Mouse (Mus musculus) urinary bladder, adult 18-20 months (tissue): ENCODE data around the gene Traf6.
"Not testable (repeated sequence)": the region's sequence is repeated elsewhere in the genome, so short reads cannot be mapped to it uniquely, and the experiment has no call there.

Experiments
- DNase-seq, 2 experiments: peaks; one replicate each; pipeline ENCODE4 v3.0.0; 2022; ENCODE audit warnings: low spot score in 2 of 2, mixed read lengths in 2 of 2

The Traf6 gene

DNA sequence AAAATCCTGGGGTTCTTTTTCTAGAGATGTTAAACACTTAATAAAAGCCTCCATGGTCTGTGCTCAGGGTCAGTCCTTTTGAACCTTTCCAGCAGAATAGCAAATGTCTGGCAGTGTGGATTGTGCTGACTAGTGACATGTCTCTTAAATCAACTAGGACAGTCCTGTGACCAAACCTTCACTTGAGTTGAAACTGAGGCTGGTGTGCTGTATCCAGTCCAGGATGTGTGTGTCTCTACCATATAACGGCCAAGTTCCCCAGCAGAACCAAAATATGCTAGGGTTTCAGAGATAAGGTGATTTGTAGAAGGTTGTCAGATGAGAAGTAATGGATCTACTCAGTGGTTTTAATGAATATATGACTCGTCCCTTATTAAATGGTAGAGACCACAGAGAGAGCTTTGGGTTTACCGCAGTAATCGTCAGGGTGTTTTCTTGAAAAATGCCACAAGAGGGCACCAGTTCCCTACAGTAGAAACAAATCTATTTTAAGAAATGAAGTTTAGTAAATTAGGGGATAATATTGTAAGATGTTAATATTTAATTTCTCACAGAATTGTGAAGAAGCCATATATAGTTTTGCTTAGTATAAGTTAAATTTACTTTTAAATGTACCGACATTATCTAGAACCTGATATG, 15.5 kb downstream of the Traf6 start:
- DNase-seq, result no peak

DNA sequence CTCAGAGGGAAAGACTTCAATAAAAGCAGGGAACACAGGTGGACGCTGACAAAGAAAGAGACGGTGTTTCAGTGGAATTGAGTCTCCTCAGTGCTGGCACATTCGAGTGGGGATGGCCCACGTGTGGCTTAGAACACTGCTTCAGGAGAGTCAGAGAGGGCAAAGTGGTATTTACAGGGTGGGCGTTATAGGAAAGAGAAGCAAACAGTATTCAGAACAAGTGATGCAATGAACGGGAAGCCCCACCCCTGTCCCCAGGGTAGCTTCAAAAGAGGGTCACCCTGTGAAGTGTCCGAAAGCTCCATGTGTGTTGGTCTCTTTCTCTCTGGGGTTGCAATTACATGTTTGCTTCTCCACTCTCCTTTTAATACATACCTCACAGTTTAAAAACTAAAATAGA, 17.4 kb downstream of the Traf6 start:
- DNase-seq, result no peak

DNA sequence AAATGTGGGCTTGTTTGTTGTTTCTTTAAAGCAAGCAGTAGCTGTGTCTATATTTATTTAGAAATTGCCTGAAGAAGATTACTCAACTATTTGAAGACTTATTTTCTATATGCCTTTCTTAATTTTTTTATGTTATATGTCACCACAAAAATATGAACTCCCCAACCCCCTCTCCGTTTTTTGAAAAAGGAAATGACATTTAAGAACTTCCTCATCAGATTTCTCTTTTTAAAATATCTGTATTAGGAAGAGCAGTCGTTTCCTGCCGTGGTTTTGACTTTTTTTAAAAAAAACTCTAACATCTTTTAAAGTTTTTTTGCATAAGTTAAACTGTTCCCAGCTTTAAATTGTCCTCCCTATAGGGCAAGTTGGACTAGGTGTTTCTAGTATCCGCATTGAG, 21.1 kb downstream of the Traf6 start:
- no peak for DNase-seq

DNA sequence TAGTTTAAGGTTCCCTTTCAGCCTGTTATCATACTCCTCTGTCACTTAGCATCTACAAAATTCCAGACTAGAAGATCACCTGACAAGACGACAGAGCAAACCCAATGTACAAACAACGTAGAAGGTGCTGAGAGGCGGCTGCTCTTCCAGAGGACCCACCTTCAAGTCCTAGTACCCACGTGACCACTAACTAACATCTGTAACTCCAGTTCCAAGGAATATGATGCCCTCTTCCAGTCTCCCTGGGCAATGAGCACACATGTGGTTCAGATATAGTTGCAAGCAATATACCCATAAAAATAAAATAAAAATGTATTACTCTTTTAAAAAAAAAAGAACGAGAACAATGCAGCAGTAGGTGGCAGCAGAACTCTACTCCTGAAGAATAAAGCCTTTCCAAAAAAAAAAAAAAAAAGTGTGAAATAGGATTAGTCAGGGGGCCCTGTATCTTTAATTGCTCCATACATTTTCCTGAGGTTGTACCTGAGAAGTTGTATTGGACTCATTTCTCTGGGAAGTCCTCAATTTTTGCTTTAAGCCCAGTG, 27.8 kb downstream of the Traf6 start:
- DNase-seq, result no peak

DNA sequence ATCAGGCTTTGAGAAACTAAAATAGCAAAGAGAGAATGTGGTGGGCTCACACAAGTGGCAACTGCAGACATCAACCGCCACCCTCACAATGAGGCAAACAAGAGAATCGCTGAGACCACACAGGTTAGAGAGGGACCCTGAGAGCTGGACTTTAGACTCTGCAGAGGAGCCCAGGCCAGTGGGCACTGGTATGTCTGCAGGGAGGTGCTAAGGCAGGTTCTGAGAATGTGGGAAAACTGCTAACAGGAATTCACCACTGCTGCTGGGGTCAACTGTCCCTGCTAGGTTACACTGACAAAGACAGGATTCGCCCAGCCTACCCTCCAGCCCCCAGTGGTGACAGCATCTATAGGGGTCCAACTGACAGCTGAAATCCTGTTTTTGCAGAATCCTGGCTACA, 33.4 kb downstream of the Traf6 start:
- DNase-seq, result no peak

DNA sequence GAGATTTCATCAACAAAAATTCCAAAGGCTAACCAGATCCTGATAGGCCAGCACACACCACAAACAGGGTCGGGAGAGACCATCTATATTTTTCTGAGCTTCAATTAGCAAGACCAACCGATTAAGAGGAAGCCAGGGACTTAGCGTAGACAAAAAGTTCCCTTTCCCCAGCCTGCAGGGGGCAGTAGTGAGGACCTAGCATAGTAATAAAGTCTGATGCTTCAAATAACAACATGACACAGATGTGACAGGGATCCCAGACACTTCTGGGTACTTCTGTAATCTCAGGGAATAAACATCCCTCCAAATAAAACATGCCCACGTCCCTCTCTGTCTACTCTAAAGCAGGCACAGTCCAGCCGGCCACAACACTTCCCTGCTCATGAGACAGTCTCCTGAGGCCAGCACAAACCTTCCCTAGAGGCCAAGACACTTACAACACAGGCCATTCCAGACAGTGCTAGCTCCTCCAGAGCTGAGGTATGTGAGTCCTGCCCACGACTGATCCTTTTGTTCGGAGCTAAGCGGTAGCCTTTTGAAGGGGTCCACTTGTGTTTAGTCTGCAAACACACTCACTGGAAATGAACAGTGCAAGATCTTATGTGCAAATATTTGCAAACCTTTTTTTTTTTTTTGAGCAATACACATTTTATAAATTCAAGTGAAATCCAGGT, 37.6 kb downstream of the Traf6 start:
- DNase-seq, result no peak

DNA sequence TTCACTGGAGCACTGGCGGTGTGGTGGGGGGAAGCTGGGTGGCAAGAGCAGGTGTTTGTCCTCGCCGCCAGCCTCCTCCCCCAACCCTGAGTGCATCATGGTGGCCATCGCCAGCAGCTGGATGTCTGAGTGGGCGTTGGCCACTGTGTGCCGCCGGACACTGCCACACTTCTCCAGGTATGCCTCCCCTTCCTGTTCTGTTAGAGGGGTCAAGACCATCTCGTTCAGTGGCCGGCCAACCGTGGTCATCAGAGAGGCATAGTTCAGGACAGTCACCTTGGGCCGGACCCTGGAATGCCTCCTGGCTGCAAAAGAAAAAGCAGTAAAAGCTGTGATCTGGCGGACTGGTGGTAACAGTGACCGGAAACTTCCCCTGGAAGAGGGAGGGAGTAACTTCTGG, 38.9 kb downstream of the Traf6 start:
- no peak for DNase-seq

DNA sequence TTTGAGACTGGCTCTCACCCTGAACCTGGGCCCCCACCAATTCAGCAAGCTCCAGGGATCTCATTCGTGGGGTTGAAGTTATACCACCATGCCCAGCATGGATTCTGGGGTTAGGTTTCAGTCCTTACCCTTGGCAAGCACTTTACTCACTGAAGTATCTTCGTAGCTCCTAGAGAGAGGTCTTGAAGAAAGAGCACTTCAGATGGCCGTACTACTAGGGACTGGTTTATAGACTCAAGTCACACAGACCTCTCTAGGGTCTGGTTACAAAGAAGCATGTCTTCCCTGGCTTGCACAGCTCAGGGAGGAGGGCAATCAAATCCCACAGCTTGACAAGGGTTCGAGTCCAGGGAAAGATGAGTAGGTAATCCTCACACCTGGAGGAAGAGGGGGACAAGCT, 43.6 kb downstream of the Traf6 start:
- no peak for DNase-seq

DNA sequence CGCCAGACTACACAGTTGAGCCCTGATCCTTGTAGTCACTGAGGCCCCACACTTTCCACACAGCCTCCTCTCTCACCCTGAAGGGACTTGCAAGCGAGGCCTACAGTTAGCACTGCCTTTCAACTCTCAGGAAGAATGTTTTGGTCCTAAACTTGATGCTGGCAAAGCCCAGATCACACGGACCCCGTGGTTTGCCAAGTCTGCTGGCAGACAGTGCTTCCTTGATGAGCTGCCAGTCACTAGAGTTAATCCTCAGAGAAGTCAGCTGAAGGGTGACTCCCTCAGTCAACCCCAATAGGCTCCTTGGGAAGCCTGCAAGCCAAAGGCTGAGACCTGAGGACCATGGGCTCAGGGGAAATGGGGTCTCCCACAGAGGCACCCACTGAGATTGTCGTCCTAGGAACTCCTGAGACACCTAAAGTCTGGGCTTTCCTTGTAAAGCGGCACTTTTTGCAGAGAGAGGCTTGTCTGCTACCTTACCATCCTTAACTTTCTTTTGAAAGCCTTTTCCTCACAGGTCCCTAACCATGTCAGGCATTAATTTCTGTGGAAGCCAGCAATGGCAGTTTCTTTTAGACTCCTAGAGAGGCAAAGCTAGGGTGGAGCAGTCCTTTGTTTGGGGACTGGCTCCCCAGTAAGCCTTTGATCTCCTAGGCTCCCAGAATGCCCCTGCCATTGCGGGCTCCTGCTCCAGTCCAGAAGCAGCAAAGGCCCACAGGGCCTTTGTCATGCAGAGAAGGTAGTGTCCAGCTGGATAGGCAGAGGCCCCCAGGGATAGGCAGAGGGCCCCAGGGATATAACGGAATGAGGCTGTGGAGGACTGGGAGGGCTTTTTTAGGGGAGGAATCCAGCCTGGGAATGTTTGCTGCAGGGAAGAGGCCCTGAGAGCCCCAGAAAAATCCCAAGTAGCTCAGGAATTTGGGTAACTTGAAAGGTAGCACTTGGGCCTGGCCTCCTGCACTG, 44.4 kb downstream of the Traf6 start:
- DNase-seq, result no peak

DNA sequence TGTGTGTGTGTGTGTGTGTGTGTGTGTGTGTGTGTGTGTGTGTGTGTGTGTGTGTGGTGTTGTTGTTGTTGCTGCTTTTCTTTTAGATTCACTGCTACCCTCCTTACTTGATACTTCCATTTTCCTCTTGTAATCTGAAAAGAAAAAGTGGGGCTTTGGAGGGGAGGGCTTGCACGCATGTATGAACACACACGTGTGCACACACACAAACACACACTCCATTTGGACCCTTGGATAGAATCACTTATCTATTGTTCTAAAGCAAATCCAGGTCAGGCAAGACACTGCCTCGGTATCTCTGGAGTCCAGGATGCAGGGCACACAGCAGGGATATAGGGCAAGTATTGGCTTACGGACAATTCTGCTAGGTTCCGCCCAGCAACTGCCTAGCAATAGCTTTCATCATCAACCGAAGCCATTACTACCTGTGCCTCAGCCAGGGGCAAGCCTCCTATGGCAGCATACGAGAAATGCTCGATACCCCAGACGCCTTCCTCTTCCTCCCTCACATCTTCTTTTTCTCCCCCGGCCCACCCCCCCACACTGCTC, 45.2 kb downstream of the Traf6 start:
- no peak for DNase-seq

DNA sequence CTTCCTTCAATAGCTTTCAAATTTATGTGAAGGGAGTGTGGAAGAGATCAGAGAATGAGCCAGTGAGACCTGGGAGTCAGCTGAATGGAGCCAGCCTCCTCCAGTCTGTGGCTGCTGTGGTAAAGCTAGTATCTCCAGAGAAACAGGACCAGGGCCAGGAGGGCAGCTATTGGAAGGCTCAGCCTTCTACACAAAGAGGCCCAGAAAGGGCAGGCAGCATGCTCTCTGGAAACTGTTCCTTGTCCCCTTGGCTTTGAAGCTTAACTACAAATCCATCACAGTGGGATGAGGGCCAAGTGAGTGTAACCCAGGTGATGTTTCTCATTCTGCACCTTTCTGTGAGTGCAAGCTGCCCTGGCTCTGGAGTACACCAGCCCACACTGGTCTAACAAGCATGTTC, 49.6 kb downstream of the Traf6 start:
- no peak for DNase-seq

DNA sequence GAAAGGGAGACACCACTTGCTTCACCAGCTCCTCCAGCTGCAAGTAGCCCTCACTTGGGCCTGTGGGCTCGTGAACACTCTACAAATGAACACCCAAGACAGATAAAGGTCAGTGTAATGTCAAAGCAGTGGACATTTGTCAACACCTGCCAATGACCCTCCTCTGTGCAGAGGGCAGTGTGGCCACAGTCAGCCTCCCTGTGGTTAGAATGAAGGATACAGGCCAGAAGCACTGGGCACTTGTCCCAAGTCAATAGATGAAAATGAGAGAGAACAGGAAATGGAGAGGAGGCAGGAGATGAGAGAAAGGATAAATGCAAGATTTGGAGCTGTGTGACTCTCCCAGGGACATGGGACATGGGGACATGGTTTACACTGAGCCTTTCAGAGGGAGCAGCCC, 51.2 kb downstream of the Traf6 start:
- no peak for DNase-seq

DNA sequence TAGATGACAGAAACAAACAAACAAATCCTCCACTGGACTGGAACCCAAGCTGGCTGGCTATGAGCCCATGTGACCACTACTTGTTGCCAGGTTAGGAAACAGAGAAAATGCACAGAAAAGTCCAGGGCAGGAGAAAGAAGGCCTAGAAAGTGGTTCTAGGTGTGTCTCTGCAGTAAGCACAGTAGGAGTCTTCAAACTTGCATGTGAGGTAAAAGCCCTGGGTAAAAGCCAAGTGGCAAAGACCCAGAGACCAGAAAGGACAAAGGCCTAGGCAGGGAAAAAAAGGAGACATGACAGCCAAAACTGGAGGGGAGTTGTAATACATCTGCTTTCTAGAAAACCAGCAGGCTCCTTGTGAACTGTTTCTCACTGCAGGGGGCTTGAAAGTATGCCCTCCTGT, 52.7 kb downstream of the Traf6 start:
- no peak for DNase-seq

DNA sequence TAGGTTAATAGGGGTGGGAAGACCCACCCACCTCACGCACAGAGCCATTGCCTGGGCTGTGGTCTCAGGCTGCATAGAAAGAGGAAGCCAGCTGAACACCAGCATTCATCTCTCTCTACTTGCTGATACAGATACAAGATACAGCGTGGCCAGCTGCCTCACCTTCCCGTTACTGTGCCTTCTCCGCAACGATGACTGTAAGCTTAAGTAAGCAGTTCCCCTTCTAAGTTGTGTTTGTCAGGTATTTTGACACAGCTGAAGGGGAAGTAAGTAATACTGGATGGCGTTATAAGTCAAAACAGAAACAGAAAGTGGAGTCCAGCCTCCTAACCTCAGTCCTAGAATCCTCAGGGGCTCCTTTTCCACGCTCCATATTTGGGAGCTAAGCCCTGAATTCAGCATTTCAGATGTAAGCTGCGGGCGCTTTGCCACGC, 54.6 kb downstream of the Traf6 start:
- DNase-seq, result no peak

DNA sequence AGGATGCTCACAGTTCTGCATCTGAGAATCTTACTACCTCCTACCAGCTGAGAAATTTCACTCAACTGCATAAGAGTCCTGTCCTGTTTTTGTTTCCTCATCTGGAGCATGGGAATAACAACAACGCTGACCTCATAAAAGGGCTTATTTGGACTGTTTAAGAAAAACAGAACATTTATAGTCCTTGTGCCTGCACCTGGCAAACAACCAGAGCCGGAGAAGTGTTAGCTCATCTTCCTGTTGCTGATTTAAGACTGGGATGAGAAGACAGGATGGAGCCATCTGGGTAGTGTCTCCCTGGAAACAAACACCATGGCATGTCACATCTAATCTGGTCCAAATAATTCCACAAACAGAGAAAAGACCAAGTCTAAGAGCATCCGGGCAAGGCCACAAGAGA, 55.3 kb downstream of the Traf6 start:
- peak in 1 of 2 experiments; percentile 47 for DNase-seq

DNA sequence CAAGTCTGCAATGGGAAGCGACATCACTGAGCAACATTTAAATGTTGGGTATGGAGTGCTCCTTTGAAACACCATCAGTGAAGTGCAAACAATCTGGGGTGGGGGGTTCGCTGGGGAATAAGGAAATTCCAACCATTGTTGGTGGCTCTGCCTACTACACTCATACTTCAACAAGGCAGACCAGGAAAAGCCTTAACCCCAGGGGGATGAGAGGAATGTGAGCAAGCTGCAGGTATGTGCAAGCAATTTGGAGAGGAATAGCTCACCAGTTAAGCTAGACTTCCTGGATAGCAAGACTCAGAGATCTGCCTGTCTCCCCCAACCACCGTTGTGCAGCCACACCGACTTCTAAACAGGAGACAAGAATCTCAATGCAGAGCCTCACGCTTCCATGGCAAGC, 61.7 kb downstream of the Traf6 start:
- no peak for DNase-seq

DNA sequence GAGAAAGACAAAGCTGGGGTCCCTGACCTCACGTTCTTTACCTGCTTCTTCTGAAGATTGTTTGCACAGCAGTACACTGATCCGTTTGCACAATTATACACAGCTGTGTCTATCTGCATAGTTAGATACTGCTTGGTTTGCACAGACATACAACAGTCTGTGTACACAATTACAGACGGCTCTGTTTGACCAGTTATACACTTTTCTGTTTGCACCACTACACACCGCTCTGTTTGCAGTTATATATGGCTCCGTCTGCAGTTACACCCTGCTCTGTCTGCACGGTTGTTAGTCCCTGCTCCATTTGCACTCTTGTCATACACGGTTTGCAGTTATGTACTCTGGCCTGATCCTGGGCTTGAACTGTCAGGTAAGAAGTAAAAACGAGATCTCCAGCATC, 63.4 kb downstream of the Traf6 start:
- DNase-seq, result no peak

DNA sequence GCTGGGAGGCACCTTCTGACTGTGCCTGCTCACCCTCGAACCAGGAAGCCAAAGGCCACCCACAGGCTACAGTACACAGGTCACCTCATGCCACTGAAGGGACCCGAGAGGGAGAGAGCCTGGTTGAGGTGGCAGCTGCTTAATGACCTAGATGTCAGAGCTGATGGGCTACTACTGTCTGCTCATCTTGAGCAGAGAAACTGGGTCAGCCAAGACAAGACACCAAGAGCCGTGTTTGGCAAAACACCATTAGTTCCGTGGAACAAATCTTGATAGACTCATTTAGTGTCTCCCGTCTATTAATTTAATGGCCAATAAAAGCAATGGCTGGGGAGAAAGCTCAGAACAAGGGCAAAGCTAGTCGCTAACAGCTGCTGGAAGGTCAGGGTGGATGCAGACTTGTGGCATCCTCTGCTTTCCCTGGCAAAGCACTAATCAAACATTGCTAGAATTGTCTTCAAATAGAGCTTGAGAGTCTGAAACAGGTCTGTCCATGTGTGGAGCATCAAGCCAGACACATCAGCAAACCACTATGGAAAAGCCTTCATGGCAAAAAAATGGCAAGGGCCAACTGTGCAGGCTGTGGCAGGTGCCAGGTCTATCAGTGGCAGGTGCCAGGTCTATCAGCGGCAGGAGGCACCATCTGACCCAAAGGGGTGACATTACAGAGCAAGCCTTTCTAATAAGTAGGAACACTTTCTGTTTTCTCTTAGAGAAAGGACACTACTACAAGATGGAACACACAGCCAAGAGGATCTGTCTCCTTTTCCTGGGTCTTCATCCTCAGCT, 64.0 kb downstream of the Traf6 start:
- no peak for DNase-seq

DNA sequence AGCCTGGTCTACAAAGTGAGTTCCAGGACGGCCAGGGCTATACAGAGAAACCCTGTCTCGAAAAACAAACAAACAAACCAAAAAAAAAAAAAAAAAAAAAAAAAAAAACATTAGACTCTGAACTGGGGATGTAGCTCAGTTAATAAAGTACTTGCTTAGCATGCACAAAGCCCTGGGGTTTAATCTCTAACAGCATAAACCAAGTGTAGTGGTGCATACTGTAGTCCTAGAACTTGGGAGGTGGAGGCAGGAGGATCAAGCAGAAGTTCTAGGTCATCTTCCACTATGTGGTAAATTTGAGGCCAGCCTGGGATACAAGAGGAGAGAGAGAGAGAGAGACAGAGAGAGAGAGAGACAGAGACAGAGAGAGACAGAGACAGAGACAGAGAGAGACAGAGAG, 67.4 kb downstream of the Traf6 start:
- not testable (repeated sequence) for DNase-seq

DNA sequence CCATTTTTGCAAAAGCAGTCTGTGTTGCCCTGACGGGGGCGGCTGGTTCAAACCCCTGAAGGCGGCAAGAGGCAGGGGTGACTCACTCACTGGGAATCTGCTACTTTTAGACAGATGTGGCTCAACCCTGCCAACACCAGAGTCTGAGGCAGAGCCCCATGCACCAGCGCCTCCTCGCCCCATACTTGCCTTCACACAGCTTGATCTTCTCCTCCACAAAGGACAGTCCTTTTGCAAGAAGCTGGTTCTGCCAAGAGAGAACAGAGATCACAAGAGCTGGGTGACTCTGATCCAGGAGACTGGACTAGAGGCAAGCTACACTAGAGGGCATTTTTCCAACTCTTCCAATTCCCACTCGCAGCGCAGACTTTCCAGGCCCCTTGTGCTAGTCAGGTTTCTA, 68.3 kb downstream of the Traf6 start:
- DNase-seq, result no peak
